Mouse (Mus musculus): ENCODE measurements around the gene Sh2d3c. TPM values are rescaled to one million over a fixed set of nuclear protein-coding genes. Genes with fewer than 3 reads are reported as not detected.

Sh2d3c gene
- total and polyA plus RNA-seq, 2 experiments from 2014 or later: 46.2 to 54.4 TPM

- peak; percentile 94 for TF ChIP-seq CTCF (IDR thresholded peaks at IDR 0.05)
- H3K27me3 ChIP-seq (ENCODE audit: insufficient read depth, low read length): no peaks in the 10 kb centered on the region
- peak; percentile 98 for DNase-seq (ENCODE audit: low spot score)
- H3K36me3 ChIP-seq (ENCODE audit: insufficient read depth, low read length): peaks cover 41% of the 10 kb centered on the region
- H3K4me2 ChIP-seq (ENCODE audit: low read depth, low read length, poor library complexity, severe bottlenecking): peak within 1 kb of the TSS; percentile 61
- H3K9me3 ChIP-seq (ENCODE audit: low read length): no peaks in the 10 kb centered on the region
- no peaks in the 10 kb centered on the region for H3K4me1 ChIP-seq (ENCODE audit: insufficient read depth, low read length)
- H3K27ac ChIP-seq (ENCODE audit: low read depth, low read length): peak within 1 kb of the TSS; percentile 98
- H3K4me3 ChIP-seq (ENCODE audit: low read depth, low read length): peak within 1 kb of the TSS; percentile 75
- H3K9ac ChIP-seq (replicated peaks; ENCODE audit: low read length, poor library complexity, severe bottlenecking): peak within 1 kb of the TSS; percentile 97
- ATAC-seq (ENCODE audit: low FRiP score): peak; percentile 93
- under 1% methylated on average over 65 of the region's 66 CpGs for WGBS
These were observed 36.4 kb downstream of the Sh2d3c start, which contains the start of gene Tor2a for GRCm38 (mm10) chr2:32757056-32757845. Gene Tor2a (plus strand): TSS chr2:32757234.

GRCm38 (mm10) chr2:32758503-32758902, 37.6 kb downstream of the Sh2d3c start:
- no peak overlapping the region for H3K4me3 ChIP-seq (ENCODE audit: low read depth, low read length)

GRCm38 (mm10) chr2:32759001-32759400, 38.1 kb downstream of the Sh2d3c start:
- H3K27ac ChIP-seq (ENCODE audit: low read depth, low read length): no peak overlapping the region
- H3K36me3 ChIP-seq (ENCODE audit: insufficient read depth, low read length): peaks cover 37% of the 10 kb centered on the region

More at GRCm38 (mm10) chr2:32758503-32758902, 37.6 kb downstream of the Sh2d3c start:
- TF ChIP-seq CTCF (IDR thresholded peaks at IDR 0.05): no peak
- no peak for ATAC-seq (ENCODE audit: low FRiP score)
- Histone ChIP-seq H3K27ac (ENCODE audit: low read depth, low read length) (no peak overlapping the region), H3K4me2 (ENCODE audit: low read depth, low read length, poor library complexity, severe bottlenecking) (peak overlapping the region; percentile 61; the same call in 1 of the 2 replicates), H3K36me3 (ENCODE audit: insufficient read depth, low read length) (peaks cover 39% of the 10 kb centered on the region), H3K4me1 (ENCODE audit: insufficient read depth, low read length) (no peaks in the 10 kb centered on the region), H3K27me3 (ENCODE audit: insufficient read depth, low read length) (no peaks in the 10 kb centered on the region), H3K9ac (replicated peaks; ENCODE audit: low read length, poor library complexity, severe bottlenecking) (0 out of 2 replicates have a peak overlapping the region, but pooled peaks have one; percentile 5), H3K9me3 (ENCODE audit: low read length) (no peaks in the 10 kb centered on the region)
- no peak for DNase-seq (ENCODE audit: low spot score)
- 79% methylated on average over 8 of the region's 8 CpGs for WGBS

GRCm38 (mm10) chr2:32761361-32761760, 40.5 kb downstream of the Sh2d3c start:
- ATAC-seq (ENCODE audit: low FRiP score): no peak
- TF ChIP-seq CTCF (IDR thresholded peaks at IDR 0.05): no peak

More at GRCm38 (mm10) chr2:32759001-32759400, 38.1 kb downstream of the Sh2d3c start:
- ATAC-seq (ENCODE audit: low FRiP score) (no peak), DNase-seq (ENCODE audit: low spot score) (no peak)
- Histone ChIP-seq H3K27me3 (ENCODE audit: insufficient read depth, low read length) (no peaks in the 10 kb centered on the region), H3K4me1 (ENCODE audit: insufficient read depth, low read length) (no peaks in the 10 kb centered on the region), H3K9ac (replicated peaks; ENCODE audit: low read length, poor library complexity, severe bottlenecking) (0 out of 2 replicates have a peak overlapping the region, but pooled peaks have one; percentile 5), H3K4me3 (ENCODE audit: low read depth, low read length) (no peak overlapping the region), H3K9me3 (ENCODE audit: low read length) (no peaks in the 10 kb centered on the region), H3K4me2 (ENCODE audit: low read depth, low read length, poor library complexity, severe bottlenecking) (no peak overlapping the region)
- 82% methylated on average over 2 of the region's 2 CpGs for WGBS
- no peak for TF ChIP-seq CTCF (IDR thresholded peaks at IDR 0.05)

GRCm38 (mm10) chr2:32761859-32762258, 41.0 kb downstream of the Sh2d3c start:
- DNase-seq (ENCODE audit: low spot score) (no peak), ATAC-seq (ENCODE audit: low FRiP score) (no peak)
- H3K9me3 ChIP-seq (ENCODE audit: low read length): no peaks in the 10 kb centered on the region
- no peak overlapping the region for H3K9ac ChIP-seq (replicated peaks; ENCODE audit: low read length, poor library complexity, severe bottlenecking)
- H3K36me3 ChIP-seq (ENCODE audit: insufficient read depth, low read length): peaks cover 29% of the 10 kb centered on the region
- H3K4me1 ChIP-seq (ENCODE audit: insufficient read depth, low read length): no peaks in the 10 kb centered on the region
- H3K4me3 ChIP-seq (ENCODE audit: low read depth, low read length): no peak overlapping the region
- H3K27me3 ChIP-seq (ENCODE audit: insufficient read depth, low read length): no peaks in the 10 kb centered on the region
- no peak for TF ChIP-seq CTCF (IDR thresholded peaks at IDR 0.05)
- H3K4me2 ChIP-seq (ENCODE audit: low read depth, low read length, poor library complexity, severe bottlenecking): no peak overlapping the region
- 79% methylated on average over 4 of the region's 4 CpGs for WGBS
- no peak overlapping the region for H3K27ac ChIP-seq (ENCODE audit: low read depth, low read length)

More at GRCm38 (mm10) chr2:32761361-32761760, 40.5 kb downstream of the Sh2d3c start:
- Histone ChIP-seq H3K36me3 (ENCODE audit: insufficient read depth, low read length) (peaks cover 29% of the 10 kb centered on the region), H3K27me3 (ENCODE audit: insufficient read depth, low read length) (no peaks in the 10 kb centered on the region), H3K4me1 (ENCODE audit: insufficient read depth, low read length) (no peaks in the 10 kb centered on the region), H3K27ac (ENCODE audit: low read depth, low read length) (no peak overlapping the region), H3K4me3 (ENCODE audit: low read depth, low read length) (no peak overlapping the region), H3K9ac (replicated peaks; ENCODE audit: low read length, poor library complexity, severe bottlenecking) (no peak overlapping the region), H3K9me3 (ENCODE audit: low read length) (no peaks in the 10 kb centered on the region), H3K4me2 (ENCODE audit: low read depth, low read length, poor library complexity, severe bottlenecking) (no peak overlapping the region)
- 91% methylated on average over 14 of the region's 14 CpGs for WGBS
- no peak for DNase-seq (ENCODE audit: low spot score)

- 83% methylated on average over 3 of the region's 3 CpGs for WGBS
These were observed 42.5 kb downstream of the Sh2d3c start for GRCm38 (mm10) chr2:32763353-32763752.

More at GRCm38 (mm10) chr2:32763353-32763752, 42.5 kb downstream of the Sh2d3c start:
- no peak for DNase-seq (ENCODE audit: low spot score)
- peak; percentile 45 for TF ChIP-seq CTCF (IDR thresholded peaks at IDR 0.05)
- H3K36me3 ChIP-seq (ENCODE audit: insufficient read depth, low read length): peaks cover 29% of the 10 kb centered on the region
- no peak for ATAC-seq (ENCODE audit: low FRiP score)
- H3K9me3 ChIP-seq (ENCODE audit: low read length): no peaks in the 10 kb centered on the region
- H3K4me3 ChIP-seq (ENCODE audit: low read depth, low read length): no peak overlapping the region
- H3K27ac ChIP-seq (ENCODE audit: low read depth, low read length): no peak overlapping the region
- no peak overlapping the region for H3K4me2 ChIP-seq (ENCODE audit: low read depth, low read length, poor library complexity, severe bottlenecking)
- H3K4me1 ChIP-seq (ENCODE audit: insufficient read depth, low read length): no peaks in the 10 kb centered on the region
- H3K27me3 ChIP-seq (ENCODE audit: insufficient read depth, low read length): no peaks in the 10 kb centered on the region
- no peak overlapping the region for H3K9ac ChIP-seq (replicated peaks; ENCODE audit: low read length, poor library complexity, severe bottlenecking)
